Mouse (Mus musculus) bone marrow, adult 2 months (tissue): ENCODE measurements at regions not wholly inside any gene's neighbourhood (a gene's known extent, or its start where the extent isn't known, plus 50 kb on each side); places are given as distances from the start of the nearest gene placed in this dataset.

Source experiments
- CTCF ChIP-seq: fragments of 200-500 bp; IDR thresholded peaks from 2 replicates; pipeline ENCODE4 v1.5.1; 2011; ENCODE audit warnings: low read length, control low read depth; ENCODE audit not compliant: control insufficient read depth, insufficient read depth
- POLR2A ChIP-seq: fragments of 200-500 bp; IDR thresholded peaks from 2 replicates; pipeline ENCODE4 v1.6.1; 2011; ENCODE audit warnings: low read depth, mild to moderate bottlenecking, control low read depth, low read length, borderline replicate concordance; ENCODE audit not compliant: control insufficient read depth

- no peak for TF ChIP-seq CTCF
- no peak for TF ChIP-seq POLR2A
Observed at GRCm38 (mm10) chr2:30725601-30726489, 77.6 kb downstream of the 1700001O22Rik start.
